Mouse (Mus musculus): ENCODE measurements around the gene Drc1.
A peak's percentile ranks its signal among the peaks of the same experiment; 100 is the strongest.

The Drc1 gene

DNA sequence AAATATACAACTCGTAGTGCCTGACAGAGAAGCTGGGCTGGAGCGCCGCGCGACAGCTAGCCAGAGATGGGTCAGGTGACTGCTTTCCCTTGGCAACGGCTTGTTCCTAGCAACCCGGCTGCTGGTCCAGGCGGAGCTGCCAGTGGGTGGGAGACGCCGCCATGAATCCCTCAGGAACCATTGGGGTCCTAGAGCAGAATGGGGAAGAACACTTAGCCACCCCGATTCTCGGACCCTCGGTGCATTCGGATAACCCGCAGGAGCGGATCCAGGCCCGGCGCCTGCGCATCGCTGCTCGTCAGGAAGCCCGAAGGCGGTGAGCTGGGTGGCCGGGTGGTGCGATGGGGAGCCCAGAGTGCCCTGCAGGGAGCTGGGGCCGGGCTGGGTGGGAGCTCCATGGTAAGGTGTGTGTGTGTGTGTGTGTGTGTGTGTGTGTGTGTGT is at the start of gene Drc1:
Gene Drc1 (plus strand): TSS at position 98 of the 442 bp plus-strand sequence.
- DNase-seq (ENCODE audit: low spot score in 2 of 2), result no peak

DNA sequence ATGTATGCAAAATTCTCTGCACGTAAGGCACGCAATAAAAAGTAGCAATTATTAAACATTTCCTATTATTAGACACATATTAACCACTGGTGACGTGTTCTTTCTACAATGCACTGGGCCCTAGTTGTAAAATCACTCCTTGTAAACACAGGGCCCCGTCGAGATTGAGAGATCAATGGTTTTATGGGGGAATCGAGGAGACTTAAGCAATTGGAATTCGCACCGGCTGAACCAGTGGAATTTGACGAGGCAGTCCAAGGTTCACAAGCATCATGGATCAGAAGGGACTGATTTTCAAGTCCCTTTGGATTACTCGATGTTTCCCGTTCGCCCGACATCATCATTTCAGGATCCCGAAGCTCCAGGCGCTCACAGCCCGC is 49.3 kb upstream of the Drc1 start:
- no peak for DNase-seq (ENCODE audit: low spot score in 2 of 2)

DNA sequence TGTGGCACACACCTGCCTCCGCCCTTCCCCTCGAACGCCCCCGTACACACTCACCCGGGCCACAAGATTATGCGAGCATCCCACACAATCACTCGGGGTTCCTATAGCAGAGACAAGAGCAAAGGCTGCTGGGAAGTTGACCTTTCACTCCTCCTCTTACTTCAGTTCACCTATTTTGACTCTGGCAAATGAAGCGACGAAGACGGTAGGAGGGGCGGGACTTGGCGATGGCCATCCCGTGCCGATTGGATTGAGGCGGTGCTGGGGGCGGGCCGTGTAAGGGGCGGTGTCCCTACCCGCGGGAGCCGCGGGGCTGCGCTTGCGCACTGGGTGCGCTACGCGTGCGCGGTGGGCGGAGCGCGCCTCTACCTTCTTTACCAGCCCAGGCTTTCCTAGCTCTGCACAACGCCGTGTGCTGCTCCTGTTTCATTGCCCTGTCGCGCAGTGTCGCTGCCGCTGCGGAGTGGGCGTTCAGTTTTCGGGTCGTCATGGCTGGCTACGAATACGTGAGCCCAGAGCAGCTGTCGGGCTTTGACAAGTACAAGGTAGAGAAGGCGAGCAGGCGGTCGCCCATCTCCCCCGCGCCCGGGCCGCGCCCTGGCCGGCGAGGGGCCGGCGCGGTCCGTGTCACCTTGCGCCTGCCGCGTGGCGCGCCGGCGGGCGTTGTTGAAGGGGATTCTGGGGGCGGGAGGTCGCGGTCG is 48.8 kb upstream of the Drc1 start, which contains the start of gene Selenoi:
Gene Selenoi (plus strand): TSS at position 311 of the 701 bp plus-strand sequence.
- peak; percentile 96 to 99 for DNase-seq (ENCODE audit: low spot score in 2 of 2)

DNA sequence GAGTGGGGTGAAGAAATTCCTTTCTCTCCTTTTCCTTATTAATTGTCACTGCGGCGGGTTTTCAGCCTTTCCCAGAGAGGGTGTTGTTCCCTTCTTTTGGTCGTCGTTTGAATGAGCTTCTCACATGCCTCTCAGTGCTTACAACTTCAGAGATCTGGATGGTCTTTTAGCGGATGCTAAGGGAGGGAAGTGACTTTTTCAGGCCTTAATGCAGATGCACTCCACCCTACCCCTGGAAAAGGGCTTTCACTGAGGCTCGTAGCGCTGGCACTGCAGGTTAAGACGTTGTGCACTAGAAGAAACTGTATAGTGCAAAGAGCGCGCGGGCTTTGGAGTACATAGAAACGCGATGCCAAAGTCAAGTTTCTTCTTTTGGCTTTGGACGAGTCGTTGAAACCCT is 48.1 kb upstream of the Drc1 start:
- DNase-seq (ENCODE audit: low spot score in 2 of 2), result peak; percentile 34 to 41

DNA sequence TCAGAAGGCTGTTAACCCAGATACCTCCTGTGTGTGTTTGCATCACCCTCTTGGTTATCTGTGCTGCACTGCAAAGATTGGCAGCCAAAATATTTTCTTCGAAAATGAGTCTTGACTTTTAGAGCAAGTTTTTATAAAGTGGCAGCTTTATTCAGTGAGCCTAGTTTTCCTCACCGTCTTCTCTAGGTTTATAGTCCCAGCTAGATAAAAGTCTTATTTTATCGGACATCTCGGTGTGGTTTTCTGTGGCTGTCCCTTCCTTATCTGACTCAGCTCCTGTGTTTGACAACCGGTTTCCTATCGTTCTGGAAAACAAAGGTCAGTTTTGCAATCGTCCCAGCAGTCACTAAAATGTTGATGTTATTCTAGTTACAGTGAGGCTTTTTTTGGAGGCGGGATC is 47.2 kb upstream of the Drc1 start:
- no peak for DNase-seq (ENCODE audit: low spot score in 2 of 2)

DNA sequence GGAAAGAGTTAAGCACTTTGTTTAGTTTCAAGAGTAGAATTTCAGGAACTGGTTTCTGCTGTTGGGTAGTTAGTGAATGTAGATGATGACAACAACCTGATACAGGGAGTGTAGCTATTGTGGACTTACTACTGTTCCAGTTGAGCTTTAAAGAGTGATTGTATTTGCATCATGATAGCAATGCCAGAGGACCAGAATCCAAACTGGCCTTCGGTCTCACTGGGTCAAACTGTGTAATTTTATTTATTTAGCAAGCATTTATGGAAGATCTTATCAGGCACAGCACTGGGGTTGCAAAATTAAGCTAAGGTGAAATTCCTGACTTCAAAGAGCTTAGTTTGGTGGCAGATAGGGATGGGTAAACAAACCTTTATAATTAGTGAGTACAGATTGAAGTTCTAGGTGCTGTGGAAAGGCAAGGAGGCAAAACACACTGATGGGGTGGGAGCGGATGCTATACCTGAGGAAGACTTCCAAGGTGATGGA is 45.5 kb upstream of the Drc1 start:
- no peak for DNase-seq (ENCODE audit: low spot score in 2 of 2)

DNA sequence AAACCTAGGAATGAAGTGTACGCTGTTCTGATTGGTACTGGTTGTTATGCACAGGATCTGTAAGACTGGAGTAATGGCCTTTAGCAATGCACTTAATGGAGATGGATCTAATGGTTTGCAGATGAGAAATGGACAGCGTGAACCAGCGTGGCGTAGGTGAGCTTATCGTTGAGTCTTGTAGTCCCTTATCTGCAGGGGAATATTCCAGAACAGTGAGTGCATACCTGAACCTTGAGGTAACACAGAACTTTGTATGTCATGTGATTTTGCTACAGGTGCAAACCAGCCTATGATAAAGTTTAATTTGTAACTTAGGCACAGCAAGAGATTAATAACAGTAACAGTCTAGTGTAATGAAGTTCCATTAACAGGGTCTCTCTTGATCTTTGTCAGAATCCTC is 42.7 kb upstream of the Drc1 start:
- DNase-seq (ENCODE audit: low spot score in 2 of 2), result no peak

DNA sequence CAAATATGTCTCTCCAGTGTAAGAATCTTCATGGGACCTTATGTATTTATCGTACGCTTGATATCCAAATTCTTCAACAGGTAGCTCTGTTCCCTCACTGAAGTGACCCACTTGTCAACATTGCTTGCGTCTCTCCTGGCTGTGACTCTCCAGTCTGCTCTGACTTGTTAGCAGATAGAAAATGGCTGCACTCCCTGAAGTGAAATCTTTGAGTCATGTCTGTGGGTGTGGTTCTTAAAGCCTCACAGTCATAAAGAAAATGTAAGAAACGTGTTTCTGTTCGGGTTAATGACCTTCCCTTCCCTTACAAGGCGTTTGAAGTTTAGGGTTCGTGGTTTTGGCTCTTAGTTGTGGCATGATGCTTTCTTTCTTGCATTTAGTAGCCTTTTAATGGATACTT is 40.6 kb upstream of the Drc1 start:
- no peak for DNase-seq (ENCODE audit: low spot score in 2 of 2)

DNA sequence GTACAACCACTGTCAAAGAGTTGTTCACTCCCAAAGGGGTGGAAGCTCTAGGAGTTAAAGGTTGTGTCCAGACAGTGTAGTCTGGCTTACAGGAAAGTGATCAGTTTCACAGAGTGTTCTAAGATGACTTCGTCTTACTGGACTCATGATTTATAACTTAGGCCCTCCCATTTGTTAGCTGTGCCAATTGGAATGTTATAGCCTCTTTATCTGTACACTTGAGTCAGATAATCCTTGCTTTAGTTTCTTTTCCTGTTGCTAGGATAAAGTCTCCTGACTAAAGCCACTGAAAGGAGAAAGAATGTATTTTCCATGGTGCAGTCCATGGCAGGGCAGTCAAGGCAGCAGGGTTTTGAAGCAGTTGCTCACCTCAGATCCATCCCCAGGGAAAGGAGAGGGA is 38.8 kb upstream of the Drc1 start:
- no peak for DNase-seq (ENCODE audit: low spot score in 2 of 2)

DNA sequence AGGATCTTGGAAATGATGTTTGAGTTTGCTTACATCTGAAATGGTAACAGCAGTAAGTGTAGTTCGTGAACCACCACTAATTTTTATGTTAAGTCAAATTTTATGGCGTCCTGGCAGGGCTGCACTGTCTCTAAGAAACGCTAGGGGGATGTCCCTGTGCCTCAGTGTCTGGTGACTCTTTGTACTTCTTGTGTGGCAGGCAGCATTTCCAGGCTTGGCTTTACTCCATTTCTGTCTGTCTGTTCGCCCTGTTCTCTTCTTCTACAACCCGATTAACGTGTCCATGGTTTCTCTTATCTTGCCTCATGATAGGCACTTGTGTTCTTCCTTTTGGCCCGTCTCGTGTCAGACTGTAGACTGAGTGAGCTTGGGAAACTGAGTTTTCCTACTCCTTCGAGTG is 37.4 kb upstream of the Drc1 start:
- peak in 1 of 2 experiments; percentile 22 for DNase-seq (ENCODE audit: low spot score in 2 of 2)

DNA sequence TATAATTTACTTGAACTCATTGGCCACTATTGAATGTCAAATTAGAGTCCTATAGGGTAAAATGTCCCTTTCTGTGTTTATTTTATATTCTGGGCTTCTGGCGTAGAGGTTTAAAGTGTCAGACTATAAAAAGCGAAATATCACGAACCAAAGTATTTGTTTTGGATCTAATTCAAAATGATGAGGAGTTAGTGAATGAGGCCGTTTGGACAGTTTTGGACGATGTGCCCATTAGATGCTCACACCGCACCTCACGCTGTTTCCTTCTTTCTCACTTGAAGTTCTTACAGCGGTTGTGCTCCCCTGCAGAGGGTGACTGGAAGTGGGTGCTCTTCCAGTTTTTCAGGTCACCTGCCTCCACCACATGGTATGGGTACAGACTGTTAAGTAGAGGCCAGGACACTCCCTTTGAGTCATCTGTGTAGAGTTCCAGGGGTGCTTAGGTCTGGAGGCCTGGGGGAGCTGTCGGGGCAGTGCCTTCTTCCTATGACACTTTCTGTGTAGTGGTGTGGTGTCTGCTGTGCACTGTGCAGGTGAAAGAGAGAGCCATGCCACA is 35.2 kb upstream of the Drc1 start:
- DNase-seq (ENCODE audit: low spot score in 2 of 2), result no peak

DNA sequence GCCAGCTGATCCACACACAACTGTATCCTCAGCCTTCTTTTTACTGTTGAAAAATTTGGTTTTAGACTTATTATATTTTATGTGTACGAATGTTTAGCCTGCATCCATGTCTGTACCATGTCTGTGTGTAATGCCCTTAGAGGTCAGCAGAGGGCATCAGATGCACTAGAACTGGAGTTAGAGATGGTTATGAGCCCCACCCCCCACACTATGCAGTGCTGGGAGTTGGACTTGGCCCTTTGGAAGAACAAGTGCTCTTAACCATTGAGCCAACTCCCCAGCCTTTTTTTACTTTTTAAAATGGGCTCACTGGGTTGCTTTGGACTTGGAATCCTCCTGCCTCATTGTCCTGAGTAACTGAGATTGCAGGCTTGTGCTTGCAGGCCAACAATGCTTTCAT is 33.5 kb upstream of the Drc1 start:
- DNase-seq (ENCODE audit: low spot score in 2 of 2), result peak in 1 of 2 experiments; percentile 30

DNA sequence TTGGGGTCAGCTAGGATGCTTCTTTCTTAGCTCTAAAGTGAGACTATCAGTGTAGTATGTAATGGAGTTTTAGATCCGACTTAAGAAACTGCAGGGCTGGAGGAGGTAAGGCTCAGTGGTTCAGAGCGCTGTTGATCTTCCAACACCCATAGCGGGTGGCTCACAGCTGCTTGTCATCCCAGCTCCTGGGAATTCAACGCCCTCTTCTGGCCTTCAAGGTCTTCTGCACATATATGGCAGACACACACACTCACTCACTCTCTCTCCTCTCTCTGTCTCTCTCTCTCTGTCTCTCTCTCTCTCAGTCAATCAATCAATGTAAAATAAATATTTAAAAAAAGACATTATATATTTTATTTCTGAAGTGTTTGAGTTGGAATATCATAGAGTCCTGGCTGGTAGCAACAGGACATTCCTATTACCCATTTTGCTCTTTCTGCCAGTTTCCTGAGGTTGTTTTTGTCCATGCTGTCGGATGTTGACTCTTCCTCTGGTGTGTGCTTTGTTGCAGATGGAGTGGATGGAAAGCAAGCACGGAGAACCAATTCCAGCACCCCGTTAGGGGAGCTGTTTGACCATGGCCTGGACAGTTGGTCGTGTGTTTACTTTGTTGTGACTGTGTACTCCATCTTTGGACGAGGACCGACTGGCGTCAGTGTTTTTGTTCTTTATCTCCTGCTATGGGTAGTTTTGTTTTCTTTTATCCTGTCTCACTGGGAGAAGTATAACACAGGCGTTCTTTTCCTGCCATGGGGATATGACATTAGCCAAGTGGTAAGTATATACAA is 25.4 kb upstream of the Drc1 start:
- DNase-seq (ENCODE audit: low spot score in 2 of 2), result no peak

DNA sequence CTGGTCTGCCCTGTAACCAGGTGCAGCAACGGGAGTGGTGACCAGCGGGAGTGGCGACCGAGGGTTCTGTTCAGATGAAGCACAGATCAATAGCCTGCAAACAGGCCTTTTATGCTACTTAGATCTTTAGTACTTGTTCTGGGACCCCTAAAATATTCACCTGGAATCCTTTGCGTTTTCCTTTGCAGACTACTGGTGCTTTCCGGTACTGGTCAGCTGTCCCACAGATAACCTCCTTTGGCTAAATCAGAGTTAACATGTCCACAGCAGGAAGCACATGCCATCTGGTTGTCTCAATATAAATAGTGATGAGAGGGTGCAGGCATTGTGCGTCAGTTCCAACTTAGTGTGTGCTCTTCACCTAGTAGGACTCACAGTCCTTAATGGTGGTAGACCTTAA is 22.4 kb upstream of the Drc1 start:
- DNase-seq (ENCODE audit: low spot score in 2 of 2), result no peak

DNA sequence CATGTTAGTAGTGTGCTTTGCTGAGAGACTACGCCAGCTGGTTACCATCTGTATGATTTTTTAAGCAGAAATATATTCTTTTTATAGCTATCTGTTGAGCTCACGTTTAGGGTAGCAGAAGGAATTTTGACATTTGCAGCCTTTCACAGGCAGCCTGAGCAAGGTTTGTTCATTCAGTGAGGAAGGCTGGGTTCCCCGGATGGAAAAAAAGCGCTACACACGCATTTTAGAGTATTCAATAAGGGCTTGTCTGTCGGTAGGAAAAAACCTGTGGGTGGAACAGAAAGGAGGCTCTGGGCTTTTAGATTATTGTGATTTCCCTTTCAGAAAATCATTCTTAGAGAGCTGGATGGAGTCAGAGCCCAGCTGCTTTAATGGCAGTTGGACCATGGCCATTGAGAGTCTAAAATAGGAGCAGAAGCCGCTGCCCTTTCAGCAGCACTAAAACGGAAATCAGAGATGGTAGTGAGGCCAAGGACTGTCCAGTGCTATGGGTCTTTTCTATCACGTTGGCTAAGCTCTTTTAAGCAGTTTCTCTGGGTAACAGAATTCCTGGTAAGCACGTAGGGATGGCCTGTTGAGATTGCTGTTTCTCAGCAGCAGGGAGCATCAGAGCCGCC is 10.5 kb upstream of the Drc1 start:
- no peak for DNase-seq (ENCODE audit: low spot score in 2 of 2)

DNA sequence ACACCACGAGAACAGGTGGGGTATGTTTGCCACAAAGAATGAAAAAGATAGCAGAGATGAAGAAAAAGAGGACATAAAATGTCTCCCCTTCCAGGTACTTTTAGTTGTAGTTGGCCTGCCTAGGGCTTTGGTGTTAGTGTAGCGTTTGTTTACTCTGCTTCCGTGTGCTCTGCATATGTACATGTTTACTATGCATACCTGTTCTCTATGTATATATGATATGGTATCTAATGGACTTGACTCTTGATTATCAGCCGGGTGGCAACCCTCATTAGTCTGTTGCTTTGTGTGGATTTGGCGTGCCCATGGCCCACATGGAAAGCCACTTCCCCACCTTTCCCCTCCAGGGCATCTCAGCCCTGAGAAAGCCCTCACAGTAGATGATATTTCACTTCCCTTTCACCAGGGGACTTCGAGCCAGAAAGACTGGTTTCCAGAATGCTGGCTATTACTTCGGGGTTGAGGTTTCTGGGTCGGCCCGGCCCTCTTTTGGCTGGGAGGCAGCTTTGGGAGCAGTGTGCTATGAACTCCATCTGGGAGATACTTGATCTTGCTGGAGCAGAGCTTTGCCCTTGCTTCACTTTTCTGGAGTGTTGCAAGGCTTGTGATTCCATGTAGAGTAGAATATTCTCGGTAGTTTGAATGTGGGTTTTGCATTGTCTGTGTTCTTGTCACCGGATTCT is 9.4 kb upstream of the Drc1 start:
- no peak for DNase-seq (ENCODE audit: low spot score in 2 of 2)

DNA sequence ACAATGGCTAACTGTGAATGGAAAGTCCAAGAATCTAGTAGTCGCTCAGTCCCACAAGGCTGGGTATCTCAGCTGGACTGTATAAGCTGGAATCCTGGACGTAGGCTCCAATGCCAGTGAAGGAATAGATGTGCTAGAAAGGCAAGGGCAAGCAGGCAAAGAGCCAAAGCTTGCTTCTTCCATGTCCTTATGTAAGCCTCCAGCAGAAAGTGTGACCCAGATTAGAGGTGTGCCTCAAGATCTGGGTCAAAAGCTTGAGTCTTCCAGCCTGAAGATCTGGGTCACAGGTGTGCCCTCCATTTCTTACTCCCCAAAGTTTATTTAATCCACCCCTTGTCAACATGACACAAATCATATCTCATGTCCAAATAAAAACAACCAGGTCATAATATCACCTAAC is 4.8 kb upstream of the Drc1 start:
- no peak for DNase-seq (ENCODE audit: low spot score in 2 of 2)

DNA sequence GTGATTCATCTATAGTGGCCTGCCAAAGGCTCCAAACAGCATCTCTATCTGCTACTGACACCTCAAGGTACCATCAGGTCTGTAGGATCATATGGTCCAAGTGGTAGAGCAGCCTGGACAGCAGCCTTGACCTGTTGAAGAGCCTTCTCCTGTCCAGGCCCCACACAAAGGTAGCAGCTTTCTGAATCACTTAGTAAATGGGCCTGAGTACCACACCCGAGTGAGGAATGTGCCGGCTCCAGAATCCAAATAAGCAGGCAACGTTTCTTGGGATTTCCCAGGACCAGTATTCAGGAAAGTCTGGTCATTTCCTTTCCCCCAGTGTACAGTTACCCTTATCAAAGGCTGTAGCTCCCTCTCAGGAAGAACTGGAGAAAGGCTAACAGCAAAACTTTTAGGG is 2.2 kb upstream of the Drc1 start:
- no peak for DNase-seq (ENCODE audit: low spot score in 2 of 2)

DNA sequence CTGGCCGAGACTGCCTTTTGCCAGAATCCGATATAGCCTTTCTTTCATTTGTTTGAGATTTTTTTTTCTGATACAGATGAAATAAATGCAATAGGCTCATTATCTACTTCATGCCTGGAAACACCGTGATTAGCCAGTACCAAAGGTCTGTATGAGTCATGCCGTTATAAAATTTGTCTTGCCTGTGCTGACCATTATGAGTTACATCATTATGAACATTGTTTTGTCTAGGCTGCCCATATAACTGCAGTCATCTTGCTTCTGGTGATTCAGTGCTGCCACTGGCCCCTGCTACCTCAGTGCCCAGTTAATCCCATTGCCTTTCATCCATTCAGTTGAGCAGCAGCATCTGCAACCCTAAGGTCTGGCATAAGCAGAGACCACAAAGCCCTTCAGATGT is 1.7 kb upstream of the Drc1 start:
- no peak for DNase-seq (ENCODE audit: low spot score in 2 of 2)

DNA sequence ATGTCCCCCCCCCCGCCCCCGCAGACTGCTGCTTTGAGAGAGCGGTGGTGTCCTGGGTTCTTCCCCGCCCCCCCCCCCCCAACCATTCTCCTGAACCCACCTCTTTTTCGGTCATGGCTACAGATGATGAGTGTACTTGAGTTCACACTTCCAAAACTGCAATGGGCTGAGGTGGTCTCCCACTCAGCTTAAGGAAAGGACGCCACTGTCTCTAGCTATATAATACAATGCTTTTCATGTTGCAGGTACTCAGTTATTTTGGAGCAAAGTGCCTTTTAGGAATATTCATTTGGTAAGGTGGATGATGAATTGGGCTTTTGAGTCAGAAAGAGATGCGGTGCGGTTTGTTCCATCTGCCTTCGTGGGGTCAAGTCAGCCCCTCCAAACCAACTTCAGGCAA is 324 bp upstream of the Drc1 start:
- no peak for DNase-seq (ENCODE audit: low spot score in 2 of 2)

DNA sequence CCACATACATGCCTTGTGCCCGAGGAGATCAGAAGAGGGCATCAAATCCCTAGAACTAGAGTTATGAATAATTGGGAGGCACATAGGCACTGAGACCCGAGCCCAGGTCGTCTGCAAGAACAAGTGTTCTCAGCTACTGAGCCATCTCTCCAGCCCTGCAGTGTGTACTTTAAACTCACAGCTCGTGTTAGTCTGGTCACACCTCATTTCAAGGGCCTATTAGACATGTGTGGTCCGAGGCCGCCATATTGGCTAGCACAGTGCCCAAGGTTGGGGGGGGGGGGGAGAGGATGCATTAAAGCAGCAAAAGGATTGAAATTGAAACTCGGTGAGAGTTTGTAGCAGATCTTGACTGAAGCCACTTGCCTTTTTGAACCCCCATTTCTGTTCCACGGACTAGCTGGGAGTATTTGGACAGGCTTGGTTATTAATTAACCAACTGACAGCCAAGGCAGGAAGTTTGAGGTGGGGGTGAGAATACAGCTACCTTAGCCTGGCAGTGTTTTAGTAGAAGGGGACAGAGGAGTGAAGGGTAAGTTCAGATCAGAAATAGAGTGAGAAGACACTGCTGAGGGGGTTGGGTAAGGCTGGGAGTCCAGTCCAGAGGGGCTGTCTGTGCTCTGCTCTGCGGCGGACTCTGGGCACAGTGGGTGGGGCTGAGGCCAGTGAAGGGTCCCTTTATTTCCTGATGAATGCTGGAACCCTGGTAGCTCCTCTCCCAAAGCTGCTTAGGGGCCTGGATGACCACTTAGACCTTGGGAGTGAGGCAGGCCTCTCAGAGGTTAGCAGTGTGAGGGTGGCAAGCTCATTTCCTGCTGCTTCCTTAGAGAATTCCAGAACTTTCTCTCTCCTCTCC is 5.0 kb downstream of the Drc1 start:
- DNase-seq (ENCODE audit: low spot score in 2 of 2), result no peak

All from spleen, postnatal 10 days (tissue).